Mouse (Mus musculus) erythroblast, embryonic 14.5 days (primary cell): Measurements from ENCODE around the gene Traip.

Source experiments
- GATA1 ChIP-seq: IDR thresholded peaks from 2 replicates; pipeline ENCODE4 v1.6.1; 2012; ENCODE audit warnings: low read length, inconsistent platforms, mixed read lengths
- TAL1 ChIP-seq: IDR thresholded peaks from 3 replicates; pipeline ENCODE4 v1.6.1; 2012; ENCODE audit warnings: low read length, inconsistent platforms, mixed read lengths

GRCm38 (mm10) chr9:107985131-107986119 lies 35.5 kb downstream of the Traip start, which contains the start of gene Inka1:
- no peak for TF ChIP-seq GATA1
- no peak for TF ChIP-seq TAL1
